Mouse (Mus musculus): Measurements from ENCODE around the gene Crlf1. TPM values are rescaled to one million over a fixed set of nuclear protein-coding genes. Genes with fewer than 3 reads are reported as not detected.
"Not testable (repeated sequence)": the region's sequence is repeated elsewhere in the genome, so short reads cannot be mapped to it uniquely, and the experiment has no call there.

Crlf1 gene
- polyA plus RNA-seq, 1 experiment from 2014 or later: 4.5 TPM

- DNase-seq (ENCODE audit: low spot score): no peak
- Histone ChIP-seq H3K27ac (peak overlapping the region; percentile 95), H3K4me1 (replicated peaks) (peaks cover 73% of the 10 kb centered on the region), H3K9me3 (no peaks in the 10 kb centered on the region), H3K4me3 (peak overlapping the region; percentile 64), H3K27me3 (ENCODE audit: insufficient read depth, poor library complexity, severe bottlenecking) (peaks cover 41% of the 10 kb centered on the region), H3K36me3 (peaks cover 43% of the 10 kb centered on the region)
- 39% methylated on average over 32 of the region's 32 CpGs for WGBS
These were observed 12.9 kb downstream of the Crlf1 start for GRCm38 (mm10) chr8:70505698-70506327.

GRCm38 (mm10) chr8:70506328-70507026 lies 13.5 kb downstream of the Crlf1 start, which contains the start of gene Rex1bd:
Gene Rex1bd, minus strand, starts transcription at chr8:70506752.
- WGBS: 3% methylated on average over 40 of the region's 40 CpGs

GRCm38 (mm10) chr8:70507027-70507393 lies 14.1 kb downstream of the Crlf1 start:
- Histone ChIP-seq H3K27me3 (ENCODE audit: insufficient read depth, poor library complexity, severe bottlenecking) (peaks cover 29% of the 10 kb centered on the region), H3K36me3 (peaks cover 47% of the 10 kb centered on the region), H3K27ac (peak overlapping the region; percentile 95; the same call in 1 of the 2 replicates), H3K4me3 (peak overlapping the region; percentile 64), H3K4me1 (replicated peaks) (peaks cover 77% of the 10 kb centered on the region), H3K9me3 (no peaks in the 10 kb centered on the region)
- DNase-seq (ENCODE audit: low spot score): no peak
- WGBS: 63% methylated on average over 5 of the region's 5 CpGs

More at GRCm38 (mm10) chr8:70506328-70507026, 13.5 kb downstream of the Crlf1 start, which contains the start of gene Rex1bd:
- Histone ChIP-seq H3K27me3 (ENCODE audit: insufficient read depth, poor library complexity, severe bottlenecking) (peaks cover 35% of the 10 kb centered on the region), H3K9me3 (no peaks in the 10 kb centered on the region), H3K4me1 (replicated peaks) (peaks cover 75% of the 10 kb centered on the region), H3K36me3 (peaks cover 43% of the 10 kb centered on the region), H3K27ac (peak within 1 kb of the TSS; percentile 95), H3K4me3 (peak within 1 kb of the TSS; percentile 64)
- DNase-seq (ENCODE audit: low spot score): peak; percentile 97

- H3K4me1 ChIP-seq (replicated peaks): peaks cover 54% of the 10 kb centered on the region
- 17% methylated on average over 25 of the region's 25 CpGs for WGBS
- H3K27me3 ChIP-seq (ENCODE audit: insufficient read depth, poor library complexity, severe bottlenecking): peaks cover 5% of the 10 kb centered on the region
- H3K4me3 ChIP-seq: peak overlapping the region; percentile 92
- H3K36me3 ChIP-seq: peaks cover 56% of the 10 kb centered on the region
- H3K9me3 ChIP-seq: no peaks in the 10 kb centered on the region
- no peak for DNase-seq (ENCODE audit: low spot score)
- peak overlapping the region; percentile 97 for H3K27ac ChIP-seq
These were observed 16.5 kb downstream of the Crlf1 start for GRCm38 (mm10) chr8:70509281-70509952.

GRCm38 (mm10) chr8:70510228-70510915 lies 17.4 kb downstream of the Crlf1 start, which contains the start of gene Uba52:
Gene Uba52, minus strand, starts transcription at chr8:70510801.
- peak; percentile 98 for DNase-seq (ENCODE audit: low spot score)
- Histone ChIP-seq H3K27me3 (ENCODE audit: insufficient read depth, poor library complexity, severe bottlenecking) (no peaks in the 10 kb centered on the region), H3K9me3 (no peaks in the 10 kb centered on the region), H3K4me1 (replicated peaks) (peaks cover 44% of the 10 kb centered on the region), H3K4me3 (peak within 1 kb of the TSS; percentile 92), H3K27ac (peak within 1 kb of the TSS; percentile 97), H3K36me3 (peaks cover 61% of the 10 kb centered on the region)
- WGBS: 1% methylated on average over 74 of the region's 74 CpGs

GRCm38 (mm10) chr8:70511174-70511573 lies 18.2 kb downstream of the Crlf1 start:
- not testable (repeated sequence) for DNase-seq (ENCODE audit: low spot score); H3K9me3 ChIP-seq; H3K27me3 ChIP-seq (ENCODE audit: insufficient read depth, poor library complexity, severe bottlenecking)
- WGBS: 86% methylated on average over 6 of the region's 6 CpGs
- Histone ChIP-seq H3K4me3 (peak overlapping the region; percentile 92), H3K4me1 (replicated peaks) (peaks cover 36% of the 10 kb centered on the region), H3K27ac (peak overlapping the region; percentile 97), H3K36me3 (peaks cover 68% of the 10 kb centered on the region)

GRCm38 (mm10) chr8:70511770-70512169 lies 18.8 kb downstream of the Crlf1 start:
- H3K4me1 ChIP-seq (replicated peaks): peaks cover 33% of the 10 kb centered on the region
- DNase-seq (ENCODE audit: low spot score): no peak
- H3K36me3 ChIP-seq: peaks cover 74% of the 10 kb centered on the region
- H3K27me3 ChIP-seq (ENCODE audit: insufficient read depth, poor library complexity, severe bottlenecking): no peaks in the 10 kb centered on the region
- WGBS: 93% methylated on average over 2 of the region's 2 CpGs
- no peaks in the 10 kb centered on the region for H3K9me3 ChIP-seq
- H3K4me3 ChIP-seq: peak overlapping the region; percentile 92; the same call in 1 of the 2 replicates
- no peak overlapping the region for H3K27ac ChIP-seq

GRCm38 (mm10) chr8:70512253-70512903 lies 19.4 kb downstream of the Crlf1 start:
- H3K36me3 ChIP-seq: peaks cover 71% of the 10 kb centered on the region
- WGBS: 93% methylated on average over 11 of the region's 11 CpGs
- H3K9me3 ChIP-seq: no peaks in the 10 kb centered on the region
- H3K4me1 ChIP-seq (replicated peaks): peaks cover 29% of the 10 kb centered on the region
- no peak overlapping the region for H3K27ac ChIP-seq
- H3K27me3 ChIP-seq (ENCODE audit: insufficient read depth, poor library complexity, severe bottlenecking): no peaks in the 10 kb centered on the region
- DNase-seq (ENCODE audit: low spot score): no peak
- no peak overlapping the region for H3K4me3 ChIP-seq

- H3K27ac ChIP-seq: no peak overlapping the region
- WGBS: 85% methylated on average over 2 of the region's 2 CpGs
- DNase-seq (ENCODE audit: low spot score): no peak
- H3K4me3 ChIP-seq: no peak overlapping the region
- peaks cover 27% of the 10 kb centered on the region for H3K4me1 ChIP-seq (replicated peaks)
- H3K36me3 ChIP-seq: peaks cover 71% of the 10 kb centered on the region
- no peaks in the 10 kb centered on the region for H3K27me3 ChIP-seq (ENCODE audit: insufficient read depth, poor library complexity, severe bottlenecking)
- H3K9me3 ChIP-seq: no peaks in the 10 kb centered on the region
These were observed 20.5 kb downstream of the Crlf1 start for GRCm38 (mm10) chr8:70513441-70513840.

GRCm38 (mm10) chr8:70517940-70518643 lies 25.1 kb downstream of the Crlf1 start:
- 82% methylated on average over 10 of the region's 10 CpGs for WGBS
- Histone ChIP-seq H3K27me3 (ENCODE audit: insufficient read depth, poor library complexity, severe bottlenecking) (no peaks in the 10 kb centered on the region), H3K4me1 (replicated peaks) (peaks cover 12% of the 10 kb centered on the region), H3K9me3 (no peaks in the 10 kb centered on the region), H3K27ac (no peak overlapping the region), H3K4me3 (no peak overlapping the region), H3K36me3 (peaks cover 63% of the 10 kb centered on the region)
- DNase-seq (ENCODE audit: low spot score): no peak

- Histone ChIP-seq H3K27me3 (ENCODE audit: insufficient read depth, poor library complexity, severe bottlenecking) (no peaks in the 10 kb centered on the region), H3K36me3 (peaks cover 53% of the 10 kb centered on the region), H3K9me3 (no peaks in the 10 kb centered on the region), H3K4me3 (no peak overlapping the region), H3K4me1 (replicated peaks) (peaks cover 17% of the 10 kb centered on the region), H3K27ac (no peak overlapping the region)
- DNase-seq (ENCODE audit: low spot score): no peak
- 92% methylated on average over 6 of the region's 6 CpGs for WGBS
These were observed 26.1 kb downstream of the Crlf1 start for GRCm38 (mm10) chr8:70519043-70519442.
